Mouse (Mus musculus) forelimb bud, embryonic 11.5 days (tissue): Measurements from ENCODE around the gene Rogdi.
A peak's percentile ranks its signal among the peaks of the same experiment; 100 is the strongest.

Experiments used
- DNase-seq: peaks from one replicate; pipeline ENCODE4 v3.0.0-alpha.2; 2012; ENCODE audit warnings: low read depth, low spot score

Gene Rogdi

GRCm38 (mm10) chr16:4993276-4993675, 20.1 kb downstream of the Rogdi start:
- no peak for DNase-seq

- DNase-seq = no peak
These were observed 28.6 kb downstream of the Rogdi start for GRCm38 (mm10) chr16:4984717-4985116.

- peak; percentile 42 for DNase-seq
These were observed 33.5 kb downstream of the Rogdi start for GRCm38 (mm10) chr16:4979755-4980380.

- DNase-seq = no peak
These were observed 34.9 kb downstream of the Rogdi start for GRCm38 (mm10) chr16:4978275-4979051.

GRCm38 (mm10) chr16:4976180-4976579, 37.2 kb downstream of the Rogdi start:
- DNase-seq = no peak

GRCm38 (mm10) chr16:4974521-4974920, 38.8 kb downstream of the Rogdi start:
- no peak for DNase-seq

GRCm38 (mm10) chr16:4971626-4972025, 41.7 kb downstream of the Rogdi start:
- no peak for DNase-seq

GRCm38 (mm10) chr16:4969055-4969843, 44.1 kb downstream of the Rogdi start:
- no peak for DNase-seq

GRCm38 (mm10) chr16:4968426-4968825, 44.9 kb downstream of the Rogdi start:
- DNase-seq = no peak

- no peak for DNase-seq
These were observed 47.8 kb downstream of the Rogdi start for GRCm38 (mm10) chr16:4965392-4966129.

- peak; percentile 3 for DNase-seq
These were observed 48.5 kb downstream of the Rogdi start for GRCm38 (mm10) chr16:4964731-4965391.

- DNase-seq = peak; percentile 90
These were observed 49.3 kb downstream of the Rogdi start, which contains the start of gene Anks3 for GRCm38 (mm10) chr16:4963797-4964709. Gene Anks3, minus strand, starts transcription at chr16:4964205.

- DNase-seq = no peak
These were observed 50.0 kb downstream of the Rogdi start for GRCm38 (mm10) chr16:4963346-4963745.

- DNase-seq = no peak
These were observed 53.1 kb downstream of the Rogdi start for GRCm38 (mm10) chr16:4960260-4960659.
